Mouse (Mus musculus) frontal cortex, postnatal 10 days (tissue): Measurements from ENCODE around the gene Cyfip2.

Experiments used
- DNase-seq, 2 experiments: peaks; one replicate each; pipeline ENCODE4 v3.0.0; 2022; ENCODE audit warnings: low spot score in 2 of 2, mixed read lengths in 1 of 2

Cyfip2 gene

GRCm38 (mm10) chr11:46276778-46277177 lies 35.9 kb downstream of the Cyfip2 start:
- no peak for DNase-seq

DNA sequence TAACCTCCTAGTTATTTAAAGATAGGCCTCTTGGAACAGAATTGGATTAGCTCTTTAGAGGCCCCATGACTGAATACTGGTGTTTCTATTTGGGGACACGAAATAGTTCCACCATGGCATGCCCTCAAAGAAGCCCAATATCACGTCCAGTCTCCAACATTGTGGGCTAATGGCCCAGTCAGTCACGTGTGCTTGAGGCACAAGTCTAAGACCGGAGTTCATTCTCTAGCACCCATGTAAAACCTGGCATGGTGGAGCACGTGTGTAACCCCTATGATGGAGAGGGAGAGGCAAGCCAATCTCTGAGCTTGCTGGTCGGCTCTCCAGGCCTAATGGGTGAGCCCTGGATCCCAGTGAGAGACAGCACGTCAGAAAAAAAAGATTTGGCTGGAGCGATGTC lies 36.5 kb downstream of the Cyfip2 start:
- DNase-seq, result no peak

GRCm38 (mm10) chr11:46275302-46275701 lies 37.4 kb downstream of the Cyfip2 start:
- peak; percentile 65 to 71 for DNase-seq

GRCm38 (mm10) chr11:46273969-46274368 lies 38.7 kb downstream of the Cyfip2 start:
- DNase-seq, result no peak

GRCm38 (mm10) chr11:46272058-46272681 lies 40.5 kb downstream of the Cyfip2 start:
- no peak for DNase-seq

DNA sequence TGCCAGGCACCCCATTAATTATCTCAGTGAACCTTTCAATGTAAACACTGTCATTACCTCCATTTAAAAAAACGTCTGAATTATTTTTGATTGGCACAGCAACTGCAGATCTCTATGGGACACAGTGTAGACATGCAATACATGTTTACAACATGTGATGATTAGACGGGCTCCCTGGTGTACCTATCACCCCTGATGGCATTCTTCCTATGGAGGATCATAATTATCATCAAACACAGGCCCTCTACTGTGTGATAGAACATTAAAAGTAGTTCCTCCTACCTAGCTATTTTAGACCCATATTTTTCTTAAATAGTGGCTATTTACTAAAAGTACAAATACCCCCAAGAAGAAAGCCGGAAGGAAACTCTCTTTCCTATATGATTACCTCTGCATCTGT lies 42.8 kb downstream of the Cyfip2 start:
- no peak for DNase-seq

DNA sequence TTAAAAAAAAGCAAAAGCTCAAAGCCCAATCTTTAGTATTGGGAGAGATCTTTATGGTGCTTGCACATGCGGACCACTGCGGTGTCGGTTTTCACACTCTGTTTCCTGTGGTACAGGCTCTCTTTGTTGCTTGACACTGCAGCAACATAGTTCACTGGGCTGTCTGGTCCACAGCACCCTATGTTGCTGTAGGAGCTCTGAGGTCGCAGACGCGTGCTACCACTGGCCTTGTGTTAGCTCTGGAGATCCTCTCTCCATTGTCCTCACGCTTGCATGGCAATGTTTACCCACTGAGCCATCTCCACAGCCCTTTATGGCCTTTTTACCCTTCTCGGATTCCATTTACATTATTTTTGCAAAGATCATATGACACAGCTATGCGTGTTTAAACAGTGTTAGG lies 43.3 kb downstream of the Cyfip2 start:
- DNase-seq, result no peak

DNA sequence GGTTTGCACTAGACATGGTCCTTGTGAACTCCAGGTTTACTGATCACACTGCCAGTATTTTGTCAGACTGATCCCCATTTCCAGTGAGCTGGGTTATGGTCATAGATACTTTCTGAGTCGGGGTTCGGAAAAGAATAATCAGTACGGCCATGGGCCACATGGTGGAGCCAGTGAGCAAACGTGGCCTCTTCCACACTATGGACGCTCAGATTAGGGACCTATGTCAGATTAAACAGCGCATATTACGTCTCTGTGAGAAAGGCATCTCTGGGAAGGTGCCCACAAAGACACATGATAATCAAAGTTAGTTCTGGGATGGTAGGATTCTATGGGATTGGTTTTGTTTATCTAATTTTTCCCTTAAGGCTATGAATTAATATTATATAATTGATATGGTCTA lies 43.7 kb downstream of the Cyfip2 start:
- peak in 1 of 2 experiments; percentile 53 for DNase-seq

GRCm38 (mm10) chr11:46265031-46265786 lies 47.5 kb downstream of the Cyfip2 start:
- DNase-seq, result no peak

- DNase-seq, result no peak
Measured at GRCm38 (mm10) chr11:46264584-46264983, 48.1 kb downstream of the Cyfip2 start.

GRCm38 (mm10) chr11:46263291-46263690 lies 49.4 kb downstream of the Cyfip2 start:
- DNase-seq, result no peak

GRCm38 (mm10) chr11:46262854-46263253 lies 49.8 kb downstream of the Cyfip2 start:
- no peak for DNase-seq

DNA sequence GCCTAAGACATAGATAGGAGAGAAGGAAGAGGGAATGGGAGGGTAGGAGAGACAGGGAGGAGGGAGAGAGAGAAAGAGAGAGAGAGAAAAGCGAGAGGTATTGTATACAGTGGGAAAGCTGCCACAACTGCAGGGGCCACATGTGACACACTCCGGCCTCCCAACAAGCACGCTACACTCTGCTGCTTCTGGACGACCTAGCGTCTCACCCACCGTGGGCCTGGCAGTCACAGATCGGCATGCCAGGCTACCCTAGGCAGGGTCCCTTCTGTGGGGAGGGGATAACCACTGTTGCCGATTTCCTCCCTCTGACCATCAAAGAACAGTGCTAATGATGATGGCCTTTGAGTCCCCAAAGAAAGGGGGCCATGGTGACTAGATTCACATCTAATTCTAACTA lies 53.9 kb downstream of the Cyfip2 start:
- DNase-seq, result no peak

DNA sequence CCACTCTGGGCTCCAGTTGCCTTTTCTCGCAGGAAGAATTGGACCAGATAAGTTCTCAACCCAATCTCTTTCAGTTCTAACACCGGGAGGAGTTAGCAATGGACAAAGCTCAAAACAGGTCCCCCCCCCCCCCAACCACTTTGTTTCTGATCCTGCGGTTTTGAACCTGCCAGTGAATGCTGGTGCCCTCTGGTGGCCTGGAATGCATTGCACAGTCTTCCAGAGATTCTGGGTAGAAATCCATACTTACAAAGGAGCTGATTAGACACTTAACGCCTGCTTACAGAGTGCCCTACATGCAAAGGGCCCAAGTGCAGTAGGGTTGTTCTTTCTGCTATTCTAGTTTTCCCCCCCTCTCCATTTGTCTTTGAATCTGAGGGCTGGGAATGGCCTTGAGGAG lies 54.5 kb downstream of the Cyfip2 start:
- DNase-seq, result no peak

GRCm38 (mm10) chr11:46255291-46255690 lies 57.4 kb downstream of the Cyfip2 start:
- no peak for DNase-seq

DNA sequence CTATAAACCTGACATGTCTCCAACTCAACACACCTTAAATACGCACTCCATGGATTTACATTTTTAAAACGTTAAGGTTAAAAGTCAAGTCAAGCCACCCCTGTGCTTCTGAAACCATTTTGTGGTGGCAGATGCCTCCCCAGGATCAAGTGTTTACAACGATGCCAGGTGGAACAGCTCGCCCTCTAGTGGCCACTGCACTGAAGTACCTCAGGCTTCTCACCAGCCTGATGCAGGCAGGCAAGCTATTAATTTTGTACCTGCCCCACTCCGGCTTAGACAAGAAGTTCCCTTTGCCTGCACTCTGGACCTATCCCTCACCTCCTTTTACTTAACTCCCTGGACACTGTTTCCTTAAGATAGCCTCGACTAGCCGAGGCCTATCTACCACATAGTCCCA lies 60.7 kb downstream of the Cyfip2 start:
- peak in 1 of 2 experiments; percentile 54 for DNase-seq

DNA sequence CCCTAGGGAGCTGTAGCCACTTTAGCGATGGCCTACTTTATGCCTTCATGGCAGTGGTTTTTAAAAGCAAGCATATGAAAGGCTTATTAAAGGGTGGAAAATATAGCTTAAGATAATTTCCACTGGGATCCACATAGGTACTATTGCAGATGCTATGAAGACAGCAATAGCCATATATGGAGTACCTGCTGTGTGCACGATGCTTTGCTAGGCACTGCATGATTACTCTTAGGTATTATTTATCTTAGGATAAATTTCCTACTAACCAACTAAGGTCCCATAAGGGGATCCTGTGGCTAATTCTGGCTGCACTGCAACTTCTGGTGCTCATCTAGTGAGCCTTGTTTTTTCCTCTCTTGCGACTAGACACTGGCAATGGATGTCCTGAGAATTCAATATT lies 64.3 kb downstream of the Cyfip2 start:
- DNase-seq, result no peak

DNA sequence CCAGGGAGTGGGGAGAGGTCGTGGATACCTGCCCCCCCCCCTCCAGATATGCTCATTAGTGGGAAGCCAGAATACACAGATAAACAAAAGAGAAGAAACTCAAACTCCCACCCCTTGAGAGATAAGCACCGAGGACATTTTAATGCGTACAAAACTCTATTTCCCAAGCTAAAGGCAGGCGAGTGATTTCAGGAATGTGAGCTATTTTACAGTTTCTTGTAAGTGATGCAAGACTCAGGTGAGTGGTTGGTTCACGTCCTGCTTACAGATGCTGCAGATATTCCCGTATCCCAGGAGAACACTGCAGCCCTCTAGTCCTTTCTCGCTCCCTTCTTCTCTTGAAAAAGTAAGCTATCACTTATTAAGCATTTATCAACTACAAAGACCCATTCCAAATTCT lies 66.3 kb downstream of the Cyfip2 start:
- no peak for DNase-seq

GRCm38 (mm10) chr11:46245926-46246325 lies 66.7 kb downstream of the Cyfip2 start:
- DNase-seq, result no peak

DNA sequence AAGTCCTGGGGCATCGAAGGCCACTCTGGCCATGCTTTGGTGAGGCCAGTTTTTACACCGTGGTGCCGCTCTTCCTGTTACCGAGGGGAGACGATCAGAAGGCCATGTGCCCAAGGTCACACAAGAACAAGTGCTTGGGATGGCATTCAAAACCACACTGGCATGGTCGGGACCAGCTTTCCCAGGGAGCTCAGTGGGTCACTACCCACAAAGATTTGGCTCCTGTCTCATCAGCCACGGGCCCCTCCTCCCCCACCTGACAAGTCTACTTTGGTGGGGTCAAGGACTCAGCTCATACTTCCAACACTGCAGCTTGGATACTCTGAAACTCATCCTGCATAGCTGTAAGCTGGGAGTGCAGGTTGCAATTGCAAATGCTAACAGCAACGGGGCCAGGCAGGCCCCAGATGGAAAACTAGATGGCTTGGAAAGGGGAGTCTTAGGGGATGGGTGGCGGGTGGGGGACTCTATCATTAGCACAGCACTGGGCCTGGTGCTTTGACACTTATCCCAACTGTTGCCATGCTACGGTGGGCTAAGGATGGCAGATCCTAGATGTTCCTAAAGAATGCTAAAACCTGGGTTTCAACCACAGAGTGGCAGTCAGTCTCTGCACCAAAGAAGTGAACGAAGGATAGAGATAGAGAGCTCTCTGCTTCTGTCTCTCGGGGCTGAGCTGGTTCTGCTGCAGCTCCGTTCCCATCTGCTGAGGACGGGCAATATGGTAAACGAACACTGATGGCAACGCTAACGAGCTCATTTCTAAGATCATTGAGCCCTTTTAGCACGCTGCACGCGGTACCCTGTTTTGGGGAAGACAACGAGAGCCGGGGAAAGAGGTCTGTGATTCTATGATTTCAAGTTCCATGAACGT lies 67.7 kb downstream of the Cyfip2 start:
- no peak for DNase-seq

DNA sequence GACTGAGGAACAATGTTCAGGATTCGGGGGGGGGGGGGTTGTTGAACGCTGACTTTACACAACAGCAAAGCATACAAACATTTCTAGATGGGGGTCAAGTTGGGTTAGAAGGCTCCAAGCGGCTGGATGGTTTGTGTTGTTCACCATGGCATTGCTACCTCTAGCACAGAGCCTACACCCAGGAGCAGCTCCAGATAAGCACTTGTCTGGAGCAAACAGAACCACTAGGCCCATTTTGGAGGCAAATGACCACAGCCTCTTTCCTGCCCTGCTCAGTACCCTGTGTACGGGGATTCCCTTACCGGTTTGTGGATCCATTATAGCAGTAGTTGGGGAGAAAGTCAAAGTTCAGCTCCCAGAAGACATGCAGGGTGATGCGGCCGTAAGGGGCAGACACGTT lies 70.7 kb downstream of the Cyfip2 start:
- DNase-seq, result no peak

GRCm38 (mm10) chr11:46241150-46241673 lies 71.4 kb downstream of the Cyfip2 start:
- no peak for DNase-seq
